Mouse (Mus musculus) hindlimb bud, embryonic 11.5 days (tissue): ENCODE data around the gene Pde4d.

Experiments
- DNase-seq: peaks from one replicate; pipeline ENCODE4 v3.0.0-alpha.2; 2012; ENCODE audit warnings: low read depth, low spot score; ENCODE audit errors: extremely low spot score

The Pde4d gene

DNA sequence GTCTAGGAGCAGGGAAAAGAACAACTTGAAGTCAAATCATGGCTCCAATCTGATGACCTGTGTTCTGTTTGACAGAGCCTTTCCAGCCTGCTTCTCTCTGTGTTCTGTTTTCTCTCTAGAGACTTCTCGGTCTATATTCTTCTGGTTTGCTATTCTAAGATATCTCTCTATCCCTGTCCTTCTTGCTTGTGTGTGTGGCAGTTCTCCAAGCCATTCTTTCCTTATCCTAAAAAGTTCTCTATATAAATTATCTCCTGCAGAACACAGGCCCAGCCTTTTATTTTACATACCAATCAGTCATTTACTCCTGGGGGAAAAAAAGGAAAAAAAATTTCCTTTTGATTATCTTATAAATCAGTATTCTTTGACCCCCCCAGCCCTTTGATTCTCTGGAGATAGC, 1229.2 kb downstream of the Pde4d start:
- DNase-seq = no peak

DNA sequence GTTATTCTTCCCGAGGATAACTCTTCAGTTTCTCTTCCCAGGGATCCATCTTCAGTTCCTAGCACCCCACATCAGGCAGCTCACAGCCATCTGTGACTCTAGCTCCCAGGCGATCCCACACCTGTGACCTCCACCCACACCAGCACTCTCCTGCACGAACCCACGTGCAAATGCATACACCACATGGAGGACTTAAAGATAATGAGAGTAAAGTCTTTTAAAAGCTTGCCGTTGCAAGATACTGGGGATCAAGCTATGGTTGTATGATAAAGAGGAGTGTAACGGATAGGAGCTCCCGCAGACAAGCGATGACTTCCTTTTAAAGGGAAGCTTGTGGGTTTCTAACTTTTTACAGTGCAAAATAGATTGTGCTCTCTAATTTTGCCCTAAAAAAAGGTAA, 1230.5 kb downstream of the Pde4d start:
- DNase-seq = no peak

DNA sequence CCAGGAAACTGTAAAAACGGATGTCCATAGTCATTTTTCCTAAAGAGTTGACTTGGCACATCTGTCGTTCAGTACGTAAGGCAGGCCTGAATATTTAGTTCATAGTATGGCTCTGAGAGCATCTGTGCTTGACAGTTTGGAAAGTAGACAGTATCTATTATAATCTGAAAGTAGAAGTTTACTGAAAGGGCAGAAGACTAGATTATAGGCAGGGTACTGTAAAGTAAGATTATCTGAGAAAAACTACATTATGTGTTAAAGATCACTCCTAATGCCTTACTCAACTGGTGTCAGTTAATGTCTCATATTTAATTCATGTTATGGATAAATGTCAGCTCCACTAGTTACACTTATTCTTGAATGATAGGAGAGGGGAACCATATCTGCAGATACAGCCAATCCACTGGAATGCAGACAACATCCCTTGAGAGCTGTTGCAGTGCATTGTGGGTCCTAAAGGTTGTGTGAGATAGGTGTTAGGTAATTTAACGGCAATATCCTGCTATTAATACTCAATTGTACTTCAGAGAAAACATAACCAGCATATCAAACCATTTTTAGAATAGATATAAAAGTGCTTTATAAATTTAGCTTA, 1232.0 kb downstream of the Pde4d start:
- no peak for DNase-seq

DNA sequence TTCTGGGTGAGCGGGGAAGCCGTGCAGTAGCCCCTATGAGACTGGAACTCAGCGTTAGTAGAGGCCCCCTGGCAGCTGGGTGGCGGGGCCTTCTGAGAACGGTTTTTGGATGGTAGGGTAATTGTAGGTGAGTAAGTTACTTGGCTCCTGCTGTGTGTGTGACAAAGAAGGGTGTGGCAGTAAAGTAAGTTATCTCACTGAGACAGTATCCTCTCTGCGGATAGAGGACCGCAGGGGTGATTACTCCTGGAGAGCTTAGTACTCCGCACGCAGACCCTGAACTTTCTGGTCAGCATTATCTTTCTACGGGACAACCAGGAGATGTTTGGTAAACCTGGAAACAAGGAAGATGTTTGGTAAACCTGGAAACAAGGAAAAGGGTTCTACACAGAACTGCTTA, 1233.3 kb downstream of the Pde4d start:
- no peak for DNase-seq

DNA sequence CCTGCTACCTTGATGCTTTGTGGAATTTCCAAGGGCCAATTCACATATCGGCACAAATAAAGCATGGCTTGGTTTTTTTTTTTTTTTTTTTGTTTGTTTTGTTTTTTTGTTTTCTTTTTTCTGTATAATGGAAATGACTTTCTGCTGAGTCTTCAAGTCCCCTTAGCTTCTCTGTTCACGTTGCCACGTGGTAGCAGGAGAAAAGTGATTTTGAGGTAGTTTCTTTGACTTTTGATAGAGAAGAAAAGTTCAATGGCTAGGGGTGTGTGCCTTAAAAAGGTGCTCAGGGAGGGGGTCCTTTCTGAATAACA, 1235.2 kb downstream of the Pde4d start:
- no peak for DNase-seq

DNA sequence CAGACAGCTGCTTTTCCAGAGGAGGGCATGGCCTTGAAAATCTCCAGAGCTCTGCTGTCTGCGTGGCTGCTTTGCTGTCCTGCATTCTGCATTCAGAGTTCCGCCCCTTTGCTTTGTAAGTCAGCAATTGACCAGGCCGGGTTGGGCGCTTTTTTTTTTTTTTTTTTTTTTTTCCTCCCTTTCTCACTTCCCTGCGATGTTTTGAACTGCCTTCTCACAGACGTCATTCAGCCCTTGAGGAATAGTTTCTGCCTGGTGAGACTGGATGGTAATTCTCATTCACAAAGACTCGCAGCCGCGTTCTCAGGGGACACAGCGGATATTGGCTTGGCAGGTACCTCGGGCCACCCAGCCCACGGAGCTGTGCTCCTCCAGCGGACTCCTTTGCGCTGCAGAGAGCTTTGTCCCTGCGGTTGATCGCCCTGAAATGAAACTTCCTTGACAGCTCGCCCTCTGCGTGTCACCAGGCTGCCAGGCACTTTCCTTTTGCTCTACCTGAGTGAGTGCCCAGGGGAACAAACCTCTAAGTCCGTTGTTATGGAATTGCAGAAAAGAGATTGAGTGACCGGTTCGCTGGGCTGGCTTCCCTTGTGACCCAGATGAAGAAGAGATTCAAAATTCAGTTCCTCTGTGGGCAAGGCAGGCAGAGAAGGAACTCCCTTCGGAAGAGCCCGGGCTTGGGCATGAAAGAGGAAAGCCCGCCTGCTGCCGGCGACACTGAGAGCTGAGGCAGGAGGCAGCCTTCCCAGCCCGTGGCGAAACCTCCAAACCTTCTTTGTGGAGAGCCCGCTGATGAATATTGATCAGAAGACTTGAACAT, 1235.8 kb downstream of the Pde4d start:
- no peak for DNase-seq

DNA sequence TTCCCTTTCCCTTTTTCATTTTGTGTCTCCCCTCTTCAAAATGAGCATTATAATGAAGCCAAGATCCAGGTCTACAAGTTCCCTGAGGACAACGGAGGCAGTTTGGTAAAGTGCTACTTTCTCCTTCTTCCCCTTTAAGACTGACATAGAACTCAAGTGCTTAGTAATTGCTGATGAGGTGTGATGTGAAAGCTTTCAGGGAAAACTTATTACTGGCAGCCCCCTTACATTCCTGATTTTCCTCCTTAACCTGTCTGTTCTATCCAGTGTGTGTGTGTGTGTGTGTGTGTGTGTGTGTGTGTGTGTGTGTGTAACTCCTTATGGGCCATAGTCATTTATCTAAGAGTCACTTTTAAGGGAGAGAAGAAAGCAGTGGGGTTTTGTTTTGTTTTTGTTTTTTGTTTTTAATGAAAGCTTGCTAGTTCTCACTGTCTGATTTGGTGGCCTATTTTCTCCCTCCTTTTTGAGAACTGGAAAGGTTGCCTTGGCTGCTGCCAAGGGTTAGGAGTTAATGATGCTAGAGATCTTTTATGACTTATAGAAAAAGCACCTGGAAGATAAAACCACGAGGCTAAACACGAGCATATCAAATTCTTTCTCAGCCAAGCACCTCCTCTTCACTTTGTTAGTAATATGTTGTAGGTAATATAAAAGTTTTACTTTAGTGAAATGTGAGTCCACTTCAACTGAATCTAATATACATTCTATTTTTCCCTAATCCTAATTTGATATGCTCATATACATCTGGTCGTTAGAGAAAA, 1236.5 kb downstream of the Pde4d start:
- DNase-seq = peak; percentile 54

DNA sequence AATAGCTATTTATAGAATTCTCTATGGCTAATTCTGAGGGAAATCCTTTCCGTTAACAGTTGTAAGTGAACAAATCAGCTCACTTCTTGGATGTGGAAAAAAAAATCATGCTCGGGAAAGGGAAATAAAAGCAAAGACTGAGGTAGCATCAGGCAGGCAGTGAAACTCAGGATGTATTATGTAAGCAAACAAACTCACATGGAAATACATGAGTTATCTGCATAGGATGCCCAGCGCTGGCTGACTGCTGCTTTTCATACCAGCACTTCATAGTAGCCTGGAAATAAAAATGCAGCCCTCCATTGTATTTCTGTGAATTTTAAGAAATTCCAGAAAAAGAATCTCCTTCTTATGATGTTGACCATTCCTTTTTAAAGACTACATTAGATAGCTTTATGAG, 1237.2 kb downstream of the Pde4d start:
- no peak for DNase-seq

DNA sequence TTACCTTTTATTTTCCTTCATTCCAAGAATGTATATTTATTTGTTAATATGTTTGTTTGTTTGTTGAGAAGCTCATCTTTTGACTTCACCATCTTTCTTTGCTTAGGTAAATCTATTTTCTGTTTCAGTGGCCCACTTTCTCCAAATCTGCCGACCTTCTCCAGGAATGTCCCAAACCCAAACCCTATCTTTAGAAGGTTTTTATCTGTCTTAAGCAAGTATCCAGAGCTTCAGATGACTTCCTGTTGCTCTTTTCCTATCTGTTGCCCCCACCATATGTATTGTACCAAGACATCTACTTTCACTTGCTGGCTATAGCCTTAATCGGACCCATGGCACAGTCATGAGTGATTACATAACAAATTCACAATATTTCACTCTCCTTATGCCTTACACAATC, 1238.4 kb downstream of the Pde4d start:
- DNase-seq = no peak

DNA sequence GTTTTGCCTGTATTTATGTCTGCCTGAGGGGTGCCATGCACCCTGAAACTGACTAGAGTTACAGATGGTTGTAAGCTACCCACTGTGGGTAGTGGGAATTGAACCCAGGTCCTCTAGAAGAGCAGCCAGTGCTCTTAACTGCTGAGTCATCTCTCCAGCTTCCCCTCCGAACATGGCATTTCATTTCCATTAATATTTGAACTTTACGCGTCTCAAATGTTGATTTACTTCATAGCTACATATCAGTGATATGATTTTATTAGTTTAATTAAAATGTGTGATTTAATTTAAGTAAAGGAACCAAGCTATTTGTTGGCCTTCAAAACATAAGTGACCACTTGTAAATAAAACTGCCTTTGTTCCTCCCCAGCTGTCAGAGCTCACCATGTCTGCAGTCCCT, 1239.4 kb downstream of the Pde4d start:
- DNase-seq = no peak

DNA sequence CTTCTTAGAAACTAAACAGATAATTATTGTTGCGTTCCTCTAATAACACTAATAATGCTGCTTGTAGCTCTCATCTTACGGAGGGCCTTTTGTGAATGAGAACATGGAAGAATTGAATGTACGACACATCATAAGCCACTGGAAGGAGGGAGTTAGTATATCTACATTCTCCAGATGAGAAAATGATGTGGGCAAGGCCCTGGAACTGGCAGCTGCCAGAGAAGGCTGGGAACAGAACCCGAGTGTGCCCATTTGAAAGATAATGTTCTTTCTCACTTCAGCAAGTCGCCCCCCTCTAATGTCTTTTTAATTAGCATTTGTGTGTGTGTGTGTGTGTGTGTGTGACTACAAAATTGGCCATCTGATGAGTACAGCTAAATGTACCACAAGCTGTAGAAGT, 1240.8 kb downstream of the Pde4d start:
- DNase-seq = no peak

DNA sequence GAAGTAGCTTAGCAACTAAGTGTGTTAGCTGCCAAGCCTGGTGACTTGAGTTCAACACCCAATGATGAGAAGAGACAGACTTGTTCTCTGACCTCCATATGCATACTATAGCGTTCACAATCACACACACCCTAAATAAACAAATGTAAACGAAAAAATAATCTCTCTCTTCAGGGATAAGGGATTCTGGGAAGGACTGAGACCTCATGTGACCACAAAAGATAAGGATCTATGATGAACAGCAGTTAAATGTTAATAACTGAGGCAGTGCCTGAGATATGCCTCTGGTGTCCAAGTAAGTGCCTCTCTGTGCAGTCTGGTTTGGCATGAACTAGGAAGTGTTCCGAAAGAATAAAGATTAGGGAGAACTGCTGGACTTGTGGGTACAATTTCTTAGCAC, 1243.1 kb downstream of the Pde4d start:
- no peak for DNase-seq

DNA sequence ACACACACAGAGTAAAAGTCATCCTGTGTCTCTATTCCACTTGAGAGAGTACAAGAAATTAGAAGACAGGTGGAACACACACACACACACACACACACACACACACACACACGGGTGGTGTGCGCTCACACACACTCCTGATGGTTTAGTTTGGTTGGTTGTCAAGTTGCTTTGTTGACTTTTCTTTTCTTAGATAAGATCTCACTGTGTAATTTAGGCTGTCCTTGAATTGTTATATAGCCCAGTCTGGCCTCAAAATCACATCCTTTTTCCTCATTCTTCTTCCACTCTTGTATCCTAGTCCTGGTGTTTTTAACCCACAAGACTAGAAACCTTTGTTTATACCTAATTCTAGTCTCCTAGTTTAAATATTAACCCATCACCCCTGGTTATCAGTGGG, 1244.0 kb downstream of the Pde4d start:
- DNase-seq = no peak

DNA sequence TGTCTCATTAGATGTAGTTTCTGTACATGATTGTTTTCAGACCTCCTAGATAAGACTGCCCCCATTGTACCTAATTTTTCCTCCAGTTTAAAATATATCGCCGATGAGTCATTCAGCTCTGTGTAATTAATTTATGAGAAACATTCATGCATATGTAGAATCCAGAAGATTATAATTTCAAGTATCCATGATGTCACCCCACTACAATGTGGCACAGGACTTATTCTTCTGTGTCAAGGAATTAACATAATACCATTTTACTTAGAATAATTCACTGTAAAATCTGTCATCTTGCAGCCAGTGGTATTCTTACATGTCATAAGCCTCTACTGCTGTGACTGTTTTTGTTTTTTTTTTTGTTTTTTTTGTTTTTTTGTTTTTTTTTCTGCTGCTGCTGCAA, 1244.5 kb downstream of the Pde4d start:
- DNase-seq = no peak

DNA sequence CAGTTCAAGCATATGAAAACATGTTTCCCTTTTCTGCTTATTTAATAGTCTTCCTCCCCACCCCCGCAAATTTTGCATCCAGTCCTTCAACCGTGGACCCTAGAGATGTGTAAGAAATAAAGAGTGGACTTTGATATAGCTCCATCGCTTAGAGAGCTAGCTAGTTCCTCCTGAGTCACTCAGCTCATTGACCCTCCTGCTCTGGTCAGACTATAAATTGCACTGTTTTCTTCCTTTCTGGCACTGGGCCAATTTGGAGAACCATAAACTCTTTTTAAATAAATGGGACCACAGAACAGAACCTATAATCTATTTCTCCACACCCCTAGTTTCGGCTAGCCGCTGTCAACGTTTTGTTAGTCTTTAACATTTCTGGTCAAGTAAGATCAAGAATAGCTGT, 1245.3 kb downstream of the Pde4d start:
- DNase-seq = no peak

DNA sequence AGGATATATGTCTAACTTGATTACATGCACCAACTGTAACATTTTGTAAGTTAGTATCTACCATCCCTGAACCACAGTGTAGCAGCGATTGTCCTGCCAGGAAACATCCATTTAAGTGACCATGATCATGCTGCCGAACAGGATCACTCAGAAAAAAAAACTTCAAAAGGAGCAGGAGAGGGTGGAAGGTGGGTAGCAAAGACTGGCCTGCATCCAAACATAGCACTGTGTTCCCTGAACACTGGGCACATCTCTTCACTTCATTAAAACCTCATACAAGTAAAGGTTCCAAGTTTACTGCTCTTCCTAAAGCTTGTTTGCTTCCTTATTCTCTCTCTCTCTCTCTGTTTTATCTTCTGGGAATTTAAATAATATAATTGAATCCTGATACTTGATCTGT, 1256.4 kb downstream of the Pde4d start:
- DNase-seq = no peak

DNA sequence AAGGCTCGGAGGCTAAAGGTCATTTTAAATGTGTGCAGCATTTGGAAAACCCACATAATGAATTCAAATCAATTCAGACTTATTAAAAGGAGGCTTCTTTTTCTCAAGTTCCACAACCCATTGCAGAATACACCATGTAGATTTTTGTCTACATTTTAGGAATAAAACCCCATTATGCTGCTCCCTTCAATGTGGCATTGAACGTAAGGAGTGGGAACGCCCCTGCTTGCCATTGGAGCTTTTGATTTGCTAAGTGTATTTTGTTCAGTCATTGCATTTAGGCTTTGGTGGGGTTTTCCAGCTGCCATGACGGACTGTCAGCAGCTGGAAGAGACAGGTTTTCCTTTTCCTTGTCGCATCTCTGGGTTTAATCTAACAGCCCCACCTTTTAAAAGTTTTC, 1256.8 kb downstream of the Pde4d start:
- no peak for DNase-seq

DNA sequence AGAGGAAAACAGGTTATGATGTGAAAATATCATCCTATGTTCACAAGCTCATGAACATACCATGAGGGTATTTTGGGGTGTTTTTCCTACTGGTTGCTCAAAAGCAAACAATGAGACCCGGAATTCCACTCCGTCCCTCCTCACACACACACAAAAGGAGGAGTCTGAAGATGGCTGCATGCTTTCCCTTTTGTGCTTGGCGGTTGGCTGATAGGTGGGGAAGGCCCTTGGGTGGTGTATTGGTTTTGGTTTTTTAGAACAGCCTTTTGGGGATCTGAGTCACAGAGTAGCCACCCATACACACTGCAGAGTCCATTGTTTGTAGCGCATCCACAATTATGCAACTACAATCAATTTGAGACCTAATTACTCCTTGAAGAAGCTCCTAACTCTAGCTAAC, 1257.4 kb downstream of the Pde4d start:
- DNase-seq = no peak

DNA sequence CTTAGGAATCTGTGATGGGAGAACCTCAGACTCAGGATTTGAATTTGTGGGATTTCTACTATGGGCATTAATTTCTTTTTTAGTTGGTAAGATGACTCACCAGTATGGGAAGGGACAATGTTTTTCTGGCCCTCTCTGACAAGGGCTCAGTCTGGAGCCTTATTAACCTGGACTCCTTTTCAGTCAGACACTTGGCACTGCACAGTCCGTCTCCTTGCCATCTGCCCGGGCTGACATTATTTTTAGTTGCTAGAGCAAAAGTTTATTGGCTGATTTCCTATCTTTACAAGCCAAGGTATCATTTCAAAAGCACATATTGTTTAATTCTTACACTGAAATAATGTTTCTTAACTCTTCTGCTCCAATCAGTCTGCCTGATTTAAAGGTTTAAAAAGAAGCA, 1258.6 kb downstream of the Pde4d start:
- no peak for DNase-seq

DNA sequence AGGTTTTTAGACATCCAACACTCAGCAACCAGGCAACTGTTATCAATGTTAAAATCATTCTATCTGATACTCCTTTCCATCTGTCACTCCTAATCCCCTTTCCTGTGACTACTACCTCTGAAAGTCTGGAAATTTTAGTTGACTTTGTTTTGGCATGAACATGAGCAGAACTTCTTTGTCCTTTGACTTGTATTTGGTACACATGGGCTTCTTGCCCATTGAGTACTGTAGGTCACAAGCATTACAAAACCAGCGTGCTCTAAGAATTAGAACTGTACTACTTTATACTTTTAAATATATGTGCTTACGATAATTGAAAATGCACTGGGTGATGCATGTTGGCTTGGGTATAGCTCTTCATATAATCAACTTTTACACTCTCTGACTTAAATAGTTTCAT, 1264.8 kb downstream of the Pde4d start:
- no peak for DNase-seq

DNA sequence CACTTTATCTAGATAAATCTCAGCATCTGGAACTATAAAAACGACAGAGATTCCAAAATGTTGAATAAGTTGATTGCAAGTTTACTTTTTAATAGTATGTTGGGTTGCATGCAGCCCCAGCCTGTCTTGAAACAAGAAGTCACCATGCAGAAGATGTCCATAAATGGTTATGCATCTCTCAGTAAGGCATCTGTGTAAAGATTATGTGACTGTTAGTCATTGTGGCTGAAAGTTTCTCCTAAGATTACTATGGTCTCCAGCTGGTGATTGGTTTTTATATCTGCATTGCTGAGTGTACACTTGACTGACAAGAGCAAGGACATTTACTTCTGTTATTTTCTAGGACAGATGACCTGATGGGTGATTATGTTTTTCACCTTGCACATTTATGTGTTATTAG, 1265.6 kb downstream of the Pde4d start:
- no peak for DNase-seq

DNA sequence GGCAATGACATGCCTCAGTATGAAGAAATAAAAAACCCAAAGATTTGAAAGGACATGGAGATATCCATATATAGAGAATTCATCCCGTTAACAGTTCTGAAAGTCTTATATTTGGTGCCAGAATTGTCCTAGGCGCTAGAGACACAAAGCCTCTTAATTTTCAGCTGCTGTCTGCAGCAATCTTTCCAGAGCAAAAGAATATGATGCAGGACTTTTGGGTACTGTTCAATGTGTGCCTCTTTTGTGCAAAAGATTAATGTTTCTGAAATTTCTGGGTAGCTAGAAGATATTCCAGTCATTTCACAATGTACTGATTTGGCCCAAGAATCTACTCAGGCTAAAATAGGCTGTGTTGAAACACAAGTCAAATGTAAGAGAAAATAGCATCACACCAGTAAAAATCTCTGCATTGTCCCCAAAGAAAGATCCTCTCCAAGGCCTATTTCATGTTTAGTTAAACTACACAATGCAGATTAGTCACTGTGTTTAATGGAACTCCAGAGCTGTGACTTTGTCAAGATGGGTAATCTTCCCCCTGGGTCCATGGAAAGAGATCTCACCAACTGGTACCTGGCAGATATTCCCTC, 1270.5 kb downstream of the Pde4d start:
- DNase-seq = no peak
